Mouse (Mus musculus): ENCODE measurements around the gene Stat5b.

- TF ChIP-seq GATA1 (IDR thresholded peaks at IDR 0.05; ENCODE audit: low read length) = no peak
- TF ChIP-seq TAL1 (IDR thresholded peaks at IDR 0.05; ENCODE audit: low read length) = no peak
Observed at GRCm38 (mm10) chr11:100861836-100862235, 11.3 kb upstream of the Stat5b start.

Data from erythroblast, embryonic 14.5 days (primary cell).